Mouse (Mus musculus): Measurements from ENCODE around the gene Senp3.

The Senp3 gene

DNA sequence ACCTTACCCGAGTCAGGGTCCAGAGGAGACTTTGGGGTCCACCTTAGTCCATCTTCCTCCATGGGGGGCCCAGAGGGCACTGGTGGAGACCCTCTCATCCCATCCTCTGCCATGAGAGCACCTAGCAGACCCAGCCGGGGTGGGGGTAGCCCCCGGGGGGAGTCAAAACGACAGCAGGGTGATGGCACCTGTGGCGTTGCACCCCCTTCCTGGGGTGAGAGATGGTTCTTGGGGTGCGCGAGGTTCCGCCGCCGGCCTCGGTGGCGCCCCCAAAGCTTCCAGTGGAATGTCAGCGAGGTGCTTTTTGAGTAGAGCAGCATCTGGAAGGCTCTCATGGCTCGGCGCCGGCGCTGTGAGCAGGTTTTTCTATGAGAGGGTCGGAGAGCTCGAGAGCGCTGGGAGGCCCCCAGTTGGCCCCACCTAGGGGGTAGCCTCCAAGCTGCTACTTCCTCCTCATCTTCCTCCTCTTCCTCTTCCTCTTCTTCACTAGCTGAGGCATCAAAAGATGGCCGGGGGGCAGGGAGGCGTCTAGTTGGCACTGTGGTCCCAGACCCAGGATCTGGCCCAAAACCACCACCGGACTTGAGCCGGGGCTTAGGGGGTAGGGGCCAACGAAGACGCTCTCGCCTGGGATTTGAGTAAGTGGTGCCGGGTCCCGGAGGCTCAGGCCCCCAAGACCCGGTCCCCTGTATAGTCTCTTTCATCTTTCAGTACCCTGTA is 1.6 kb downstream of the Senp3 start:
- no peak for DNase-seq

DNA sequence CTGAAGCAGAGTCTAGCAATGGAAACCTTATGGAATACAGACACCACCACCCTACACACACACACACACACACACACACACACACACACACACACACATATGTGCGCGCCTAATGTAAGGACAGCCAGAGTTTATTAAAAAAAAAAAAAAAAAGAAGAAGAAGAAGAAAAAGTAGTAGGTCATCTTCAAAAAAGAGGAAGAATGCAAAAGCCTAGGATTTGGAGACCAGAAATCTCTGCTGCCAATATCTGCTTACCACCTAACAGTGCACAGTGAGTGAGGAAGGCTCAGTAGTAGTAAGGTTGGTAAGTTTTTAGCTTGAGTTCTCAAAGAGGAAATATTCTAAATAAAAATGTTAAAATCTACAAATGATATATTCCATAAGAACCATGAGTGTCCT is 2.7 kb downstream of the Senp3 start:
- DNase-seq = no peak

DNA sequence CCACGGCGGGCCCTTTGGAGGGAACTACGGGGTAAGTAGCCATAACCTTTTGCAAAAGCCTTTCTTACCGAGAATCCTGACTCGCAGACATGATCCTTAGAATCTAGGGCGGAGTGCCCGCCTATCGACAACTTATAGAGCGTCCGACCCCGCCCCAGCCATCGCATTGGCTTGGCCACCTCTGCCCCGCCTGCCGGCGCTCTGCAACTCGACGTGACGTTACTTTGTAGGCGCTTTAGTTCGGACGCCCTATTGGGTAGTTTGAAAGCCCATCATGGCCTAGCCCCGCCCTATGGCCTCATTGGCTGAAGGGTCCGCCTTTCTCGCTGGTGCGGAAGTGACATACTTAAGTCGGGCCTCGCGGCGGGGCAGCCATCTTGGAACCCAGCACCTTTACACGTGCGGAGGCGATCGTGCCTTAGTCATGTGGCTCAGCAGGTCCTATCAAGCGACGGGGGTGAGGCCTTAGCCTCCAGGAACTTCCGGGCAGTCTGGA is 9.6 kb downstream of the Senp3 start, which contains the start of gene Eif4a1:
Gene Eif4a1, minus strand, starts transcription at position 213 of the 496 bp plus-strand sequence.
- peak; percentile 100 for DNase-seq

DNA sequence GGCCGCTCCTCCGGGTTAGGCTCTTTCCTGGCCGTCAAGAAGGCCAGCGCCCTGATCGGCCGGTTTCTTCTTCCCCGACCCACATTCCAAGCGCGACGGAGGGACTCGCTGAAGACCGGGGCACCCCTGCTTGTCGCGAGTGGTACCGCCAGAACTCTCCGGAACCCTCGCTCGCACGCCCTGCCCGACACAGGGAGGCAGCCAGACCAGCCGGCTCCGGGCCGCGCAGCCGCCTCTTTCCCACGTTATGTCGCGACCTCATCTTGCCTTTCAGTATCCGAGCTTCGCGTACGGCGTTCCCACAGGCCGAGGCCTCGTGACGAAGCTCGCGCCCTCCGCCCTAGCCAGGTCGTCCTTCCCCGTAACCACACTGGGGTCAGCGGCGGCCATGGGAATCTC is 10.2 kb downstream of the Senp3 start:
- no peak for DNase-seq

DNA sequence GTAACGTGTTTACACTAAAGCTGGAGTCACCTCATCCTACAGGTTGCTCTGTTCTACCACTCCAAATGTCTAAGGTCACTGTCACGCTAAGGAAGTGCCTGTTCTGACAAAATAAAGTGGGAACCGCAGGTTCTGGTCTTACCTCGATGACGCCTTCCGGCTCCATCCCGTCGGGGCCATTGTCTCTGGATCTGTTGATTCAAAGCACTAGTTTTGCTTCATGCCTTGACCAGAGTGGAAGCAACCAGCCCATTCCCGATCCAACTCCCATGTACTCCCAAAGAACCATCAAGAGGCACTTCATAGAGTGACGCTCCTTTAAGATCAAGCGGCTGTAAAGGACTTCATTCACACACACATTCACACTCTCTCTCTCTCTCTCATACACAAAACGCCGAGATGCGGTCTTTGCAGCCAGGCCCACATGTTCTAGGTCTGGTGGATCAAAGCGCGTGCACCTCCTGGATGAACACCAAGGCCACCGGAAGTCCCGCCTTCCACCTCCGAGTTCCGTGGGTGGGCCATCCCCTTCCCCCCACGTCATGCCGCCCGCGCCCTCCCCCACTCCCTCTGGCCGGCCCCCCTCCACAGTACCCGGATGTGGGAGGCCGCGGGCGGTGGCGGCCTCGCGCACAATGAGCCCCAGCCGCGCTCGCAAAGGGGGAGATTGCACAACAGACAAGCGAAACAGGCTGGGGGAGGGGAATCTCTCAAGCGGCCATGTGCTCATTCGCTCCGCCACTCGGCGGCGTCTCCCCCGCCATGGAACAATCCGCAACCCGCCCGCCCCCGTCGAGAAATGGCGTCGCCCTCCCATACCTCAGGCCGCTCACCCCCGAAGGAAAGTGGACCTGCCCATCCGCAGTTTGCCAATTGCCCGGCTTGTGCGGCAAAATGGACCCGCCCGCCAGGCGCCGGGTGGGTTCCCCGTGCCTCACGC is 10.8 kb downstream of the Senp3 start:
- DNase-seq = peak; percentile 91

DNA sequence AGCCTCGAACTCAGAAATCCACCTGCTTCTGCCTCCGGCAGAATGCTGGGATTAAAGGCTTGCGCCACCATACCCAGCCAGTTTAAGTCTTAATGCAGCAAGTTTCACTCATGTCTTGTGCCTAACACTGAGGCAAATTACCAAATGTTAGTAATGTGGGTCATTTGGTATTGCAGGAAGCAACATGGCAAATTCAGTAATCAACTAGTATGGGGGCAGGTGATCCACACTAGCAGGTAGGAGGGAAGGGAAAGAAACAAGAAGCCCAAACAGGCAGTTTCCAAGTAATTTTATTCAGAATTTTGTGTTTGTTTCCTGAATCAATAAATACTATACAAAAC is 15.2 kb downstream of the Senp3 start:
- no peak for DNase-seq

DNA sequence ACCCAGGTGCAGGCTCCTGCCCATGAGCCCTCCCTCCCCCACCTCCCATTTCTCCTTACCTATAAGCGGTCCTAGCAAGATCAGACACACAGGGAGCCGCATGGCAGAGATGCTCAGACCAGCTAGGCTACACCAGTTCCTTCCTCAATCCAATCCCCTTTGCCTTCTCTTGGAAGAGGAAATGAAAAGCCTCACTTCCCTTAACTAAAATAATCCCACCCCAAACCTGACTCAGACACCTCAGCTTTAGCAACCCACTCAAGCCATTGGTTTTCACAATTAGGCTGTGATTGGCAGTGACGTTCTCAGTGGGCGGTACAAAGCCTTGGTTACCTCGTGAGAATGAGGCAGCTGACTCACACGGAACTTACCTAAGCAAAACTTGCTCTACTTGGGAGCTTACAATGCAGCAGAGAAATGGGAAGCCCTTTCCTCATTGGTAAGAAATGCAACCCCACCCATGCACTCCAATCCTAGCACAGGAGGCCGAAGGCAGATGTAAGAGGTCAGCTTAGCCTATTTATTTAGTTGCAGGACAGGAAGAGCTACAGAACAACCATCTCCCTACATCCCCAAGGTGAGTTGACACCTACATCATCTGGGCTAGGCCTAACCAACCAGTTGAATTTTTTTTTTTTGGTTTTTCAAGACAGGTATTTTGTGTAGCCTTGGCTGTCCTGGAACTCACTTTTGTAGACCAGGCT is 15.8 kb downstream of the Senp3 start, which contains the start of gene Cd68:
Gene Cd68, minus strand, starts transcription at position 193 of the 704 bp plus-strand sequence.
- peak; percentile 78 for DNase-seq

DNA sequence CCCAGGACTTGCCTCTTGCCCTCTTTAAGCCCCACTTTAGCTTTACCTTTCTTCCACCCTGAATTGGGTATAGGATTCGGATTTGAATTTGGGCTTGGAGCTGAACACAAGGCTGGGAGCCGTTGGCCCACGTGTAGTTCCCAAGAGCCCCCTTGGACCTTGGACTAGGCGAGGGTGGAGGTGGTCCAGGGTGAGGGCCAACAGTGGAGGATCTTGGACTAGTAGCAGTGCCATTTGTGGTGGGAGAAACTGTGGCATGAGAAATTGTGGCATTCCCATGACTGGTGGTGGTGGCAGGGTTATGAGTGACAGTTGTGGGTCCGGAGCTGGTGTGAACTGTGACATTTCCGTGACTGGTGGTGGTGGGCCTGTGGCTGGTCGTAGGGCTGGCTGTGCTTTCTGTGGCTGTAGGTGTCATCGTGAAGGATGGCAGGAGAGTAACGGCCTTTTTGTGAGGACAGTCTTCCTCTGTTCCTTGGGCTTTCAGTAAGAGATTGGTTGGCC is 16.4 kb downstream of the Senp3 start:
- no peak for DNase-seq

DNA sequence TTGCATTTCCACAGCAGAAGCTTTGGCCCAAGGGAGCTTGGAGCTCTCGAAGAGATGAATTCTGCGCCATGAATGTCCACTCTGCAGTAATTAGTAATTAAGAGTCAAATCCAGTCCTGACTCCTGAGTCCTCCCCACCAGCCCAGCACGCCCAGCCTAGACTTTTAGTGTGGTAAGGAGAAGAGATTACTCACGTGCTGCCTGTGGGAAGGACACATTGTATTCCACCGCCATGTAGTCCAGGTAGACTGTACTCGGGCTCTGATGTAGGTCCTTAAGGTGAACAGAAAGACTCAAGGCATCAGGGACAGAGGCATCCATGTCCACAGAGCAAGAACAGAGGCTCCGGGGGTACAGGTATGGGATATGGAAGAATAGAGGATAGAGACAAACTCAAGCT is 17.0 kb downstream of the Senp3 start:
- no peak for DNase-seq

DNA sequence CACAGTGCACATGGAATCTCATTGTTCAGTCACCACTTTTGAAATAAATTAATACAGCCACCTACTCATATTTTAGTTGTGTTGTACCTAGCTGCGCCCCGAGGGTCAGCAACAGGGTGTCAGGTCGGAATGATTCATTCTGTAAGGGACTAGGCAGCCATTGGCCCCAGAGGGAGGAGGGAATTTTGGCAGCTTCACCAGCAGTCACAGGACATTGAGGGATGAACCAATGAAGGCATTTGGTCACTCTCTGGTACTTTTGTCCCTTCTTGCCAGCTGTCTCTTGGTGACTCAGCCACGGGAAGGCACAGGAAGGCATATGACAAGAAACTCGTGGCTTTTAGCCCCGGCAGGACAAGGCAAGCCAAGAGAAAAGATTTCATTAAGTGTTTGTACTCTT is 18.1 kb downstream of the Senp3 start:
- no peak for DNase-seq

DNA sequence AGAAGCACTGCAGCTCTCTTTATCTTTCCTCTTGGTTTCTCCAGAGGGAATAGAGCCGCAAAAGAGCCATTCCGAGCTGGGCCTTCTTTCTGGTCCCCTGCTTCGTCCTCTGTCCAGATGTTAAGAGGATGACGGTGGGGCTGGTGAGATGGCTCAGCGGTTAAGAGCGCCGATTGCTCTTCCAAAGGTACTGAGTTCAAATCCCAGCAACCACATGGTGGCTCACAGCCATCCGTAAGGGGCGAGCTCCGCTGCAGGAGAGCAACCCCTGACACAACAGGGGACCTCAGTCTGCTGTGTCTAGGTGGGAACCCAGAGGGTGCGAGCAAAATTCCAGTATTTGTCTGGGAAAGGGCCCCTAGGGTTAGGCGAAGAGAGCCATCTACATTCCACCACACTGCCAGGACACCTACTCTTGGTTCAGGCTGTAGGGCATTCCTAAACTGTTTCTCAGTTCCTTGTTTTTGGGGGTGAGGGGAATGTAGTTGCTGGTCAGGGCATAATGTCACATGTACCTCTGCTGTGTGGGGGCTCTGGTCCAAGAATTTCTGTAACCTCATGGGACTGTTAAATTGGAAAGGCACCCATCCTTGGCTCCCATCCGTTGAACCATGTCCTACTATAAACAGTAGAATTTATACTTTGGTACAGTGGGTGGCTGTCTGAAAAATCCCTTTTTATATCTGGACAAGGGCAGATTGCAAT is 18.8 kb downstream of the Senp3 start:
- DNase-seq = no peak

DNA sequence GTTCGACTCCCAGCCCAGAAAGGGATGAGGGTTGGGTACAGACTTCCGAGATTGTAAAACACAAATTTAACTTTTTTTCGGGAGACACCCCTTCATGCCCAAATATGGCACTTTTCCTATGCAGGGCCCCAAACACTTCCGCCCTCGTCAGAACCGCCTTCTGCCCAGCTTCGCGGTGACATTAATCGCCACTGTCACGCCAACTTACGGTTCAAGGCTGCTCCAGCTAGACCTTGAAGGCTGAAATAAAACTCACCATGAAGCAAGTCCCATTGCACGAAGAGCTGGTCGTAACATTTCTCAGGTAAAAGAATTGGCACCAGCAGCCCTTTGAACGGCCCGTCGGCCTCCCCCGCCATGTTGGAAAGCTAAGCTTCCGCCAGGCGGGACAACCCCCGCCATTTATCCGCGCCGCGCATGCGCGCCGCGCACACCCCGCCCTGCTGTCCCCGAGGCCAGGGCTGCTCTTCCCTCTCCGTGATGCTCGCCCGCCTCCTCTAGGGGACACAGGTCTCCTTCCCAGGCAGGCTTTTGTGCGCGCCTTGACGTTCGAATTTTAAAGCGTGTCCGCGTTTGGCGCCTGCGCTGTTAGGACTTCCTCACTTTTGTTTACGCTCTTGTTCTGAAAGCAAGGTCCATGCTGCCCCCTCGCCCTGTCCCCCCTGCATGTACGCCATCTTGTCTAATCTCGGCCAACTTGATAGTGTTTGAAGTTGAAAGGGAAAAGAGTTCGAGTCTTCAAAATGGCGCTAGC is 19.5 kb downstream of the Senp3 start, which contains the start of gene Mpdu1:
Gene Mpdu1, minus strand, starts transcription at position 430 of the 754 bp plus-strand sequence.
- peak; percentile 97 for DNase-seq

DNA sequence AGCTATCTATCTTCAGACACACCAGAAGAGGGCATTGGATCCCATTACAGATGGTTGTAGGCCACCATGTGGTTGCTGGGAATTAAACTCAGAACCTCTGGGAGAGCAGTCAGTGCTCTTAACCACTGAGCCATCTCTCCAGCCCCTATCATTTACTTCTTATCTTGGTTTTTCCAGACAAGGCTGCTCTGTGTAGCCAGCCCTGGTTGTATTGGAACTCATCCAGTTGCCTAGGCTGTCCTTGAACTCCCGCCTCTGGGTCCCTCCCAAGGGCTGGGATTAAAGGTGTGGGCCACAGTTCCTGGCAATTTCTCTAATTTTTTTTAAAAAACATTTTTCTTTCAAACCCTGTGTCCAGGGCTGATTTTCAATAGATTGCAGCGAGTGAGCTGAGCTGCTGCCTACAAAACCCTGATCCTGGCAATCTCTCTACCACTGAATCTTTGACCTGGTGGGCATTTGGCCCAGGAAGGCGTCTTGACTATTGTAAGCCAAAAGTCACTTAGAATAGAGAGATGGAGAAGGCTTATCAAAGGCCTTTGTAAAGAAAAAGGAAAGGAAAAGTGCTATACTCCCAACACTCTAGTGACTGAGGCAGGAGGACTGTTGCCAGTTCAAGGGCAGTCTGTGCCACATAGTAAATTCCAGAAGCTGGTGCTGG is 20.5 kb downstream of the Senp3 start:
- DNase-seq = no peak

DNA sequence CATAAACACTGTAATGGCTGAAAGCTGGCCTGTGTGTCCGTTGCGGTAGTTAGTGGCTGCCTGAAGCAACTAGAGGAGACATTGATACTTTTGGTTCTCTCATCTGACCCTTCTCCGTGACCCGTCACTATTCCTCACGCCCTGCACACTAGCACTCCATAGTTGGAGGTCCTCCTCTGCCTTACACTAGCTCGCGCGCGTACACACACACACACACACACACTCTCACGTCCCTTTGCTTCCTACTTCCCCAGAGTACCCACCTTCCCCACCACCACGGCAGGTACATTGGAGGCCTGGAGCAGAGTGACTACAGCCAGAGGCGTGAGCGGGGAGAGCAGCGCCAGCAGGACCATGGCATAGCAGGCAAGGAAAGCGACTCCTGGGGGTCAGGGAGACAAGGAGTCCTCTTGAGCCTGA is 24.4 kb downstream of the Senp3 start:
- DNase-seq = no peak

DNA sequence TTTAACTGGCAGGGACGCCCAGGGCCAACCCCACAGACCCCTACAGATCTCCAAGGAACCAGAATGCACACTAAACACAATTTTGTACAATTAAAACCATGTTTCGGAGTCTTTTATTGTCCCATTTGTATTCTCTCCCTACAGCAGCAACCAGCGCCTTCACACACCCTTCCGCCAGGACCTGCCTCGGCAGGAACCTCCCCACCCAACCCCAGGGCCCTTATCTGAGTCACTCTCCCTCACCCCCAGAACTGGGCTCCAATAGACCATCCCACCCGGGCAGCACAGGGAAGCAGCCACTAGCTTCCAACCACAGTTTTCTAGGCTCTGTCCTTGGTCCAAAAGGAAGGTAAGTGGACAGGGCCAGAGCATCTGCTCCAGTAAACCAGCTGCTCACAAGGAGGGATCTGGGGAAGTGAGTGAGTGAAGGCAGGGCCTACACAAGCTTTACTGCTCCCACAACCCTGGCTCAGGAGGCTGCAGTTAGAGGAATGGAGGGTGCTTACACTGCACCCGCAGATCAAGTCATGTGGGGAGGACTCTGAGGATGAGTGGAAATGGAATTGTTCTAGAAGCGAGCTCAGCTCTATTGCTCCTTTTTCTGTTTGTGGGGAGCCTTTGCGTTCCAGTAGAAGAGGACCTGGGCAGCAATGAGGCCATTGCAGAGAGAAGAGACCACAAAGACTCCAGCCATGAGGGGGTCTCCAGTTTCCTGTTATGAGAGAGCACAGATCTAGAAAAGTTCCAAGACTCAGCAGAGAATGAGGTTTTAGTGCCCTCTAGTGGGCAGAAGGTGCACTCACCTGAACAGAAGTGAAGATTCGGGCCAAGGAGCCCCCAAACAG is 25.0 kb downstream of the Senp3 start:
- DNase-seq = no peak

DNA sequence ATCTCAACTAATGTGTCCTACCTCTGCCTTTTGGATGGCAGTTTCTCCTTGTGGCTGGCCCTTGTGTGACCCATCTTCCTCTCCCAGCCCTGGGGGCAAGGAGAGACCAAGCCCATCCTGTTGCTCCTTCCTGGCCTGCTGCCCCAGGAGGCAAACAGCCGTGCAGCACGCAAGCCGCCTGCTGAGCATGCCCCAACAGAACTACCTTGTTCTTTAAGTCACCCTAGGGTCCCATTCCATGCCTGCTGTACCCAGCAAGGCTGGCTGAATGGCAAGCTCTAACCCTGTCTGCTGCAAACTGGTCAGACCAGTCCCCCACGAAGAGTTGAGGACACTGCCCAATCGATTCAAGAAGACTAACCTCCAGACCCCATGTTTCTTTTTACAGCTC is 25.8 kb downstream of the Senp3 start:
- DNase-seq = no peak

DNA sequence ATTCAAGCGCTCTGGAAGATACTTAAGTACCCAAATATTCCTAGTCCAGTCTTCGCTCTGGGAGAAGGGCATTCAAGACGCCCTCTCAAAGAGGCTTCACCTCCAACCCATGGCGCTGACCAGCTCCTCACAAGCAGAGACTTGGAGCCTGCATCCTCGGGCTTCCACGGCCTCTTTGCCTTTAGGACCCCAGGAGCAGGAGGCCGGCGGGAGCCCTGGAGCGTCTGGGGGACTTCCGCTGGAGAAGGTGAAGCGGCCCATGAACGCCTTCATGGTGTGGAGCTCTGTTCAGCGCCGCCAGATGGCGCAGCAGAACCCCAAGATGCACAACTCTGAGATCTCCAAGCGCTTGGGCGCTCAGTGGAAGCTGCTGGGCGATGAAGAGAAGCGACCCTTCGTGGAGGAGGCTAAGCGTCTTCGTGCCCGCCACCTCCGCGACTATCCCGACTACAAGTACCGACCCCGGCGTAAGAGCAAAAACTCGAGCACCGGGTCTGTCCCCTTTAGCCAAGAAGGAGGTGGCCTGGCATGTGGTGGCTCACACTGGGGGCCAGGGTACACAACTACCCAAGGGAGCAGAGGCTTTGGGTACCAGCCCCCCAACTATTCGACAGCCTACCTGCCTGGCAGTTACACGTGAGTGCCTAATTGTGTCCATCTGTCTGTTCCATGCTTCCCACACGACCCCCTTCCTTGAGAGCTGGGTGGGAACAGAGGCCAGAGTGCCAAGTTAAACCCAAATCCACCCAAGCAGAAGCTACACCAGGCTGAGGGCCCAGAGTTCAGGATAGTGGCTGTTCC is 26.4 kb downstream of the Senp3 start, which contains the start of gene Sox15:
Gene Sox15, plus strand, starts transcription at position 51 of the 801 bp plus-strand sequence.
- DNase-seq = peak; percentile 65

DNA sequence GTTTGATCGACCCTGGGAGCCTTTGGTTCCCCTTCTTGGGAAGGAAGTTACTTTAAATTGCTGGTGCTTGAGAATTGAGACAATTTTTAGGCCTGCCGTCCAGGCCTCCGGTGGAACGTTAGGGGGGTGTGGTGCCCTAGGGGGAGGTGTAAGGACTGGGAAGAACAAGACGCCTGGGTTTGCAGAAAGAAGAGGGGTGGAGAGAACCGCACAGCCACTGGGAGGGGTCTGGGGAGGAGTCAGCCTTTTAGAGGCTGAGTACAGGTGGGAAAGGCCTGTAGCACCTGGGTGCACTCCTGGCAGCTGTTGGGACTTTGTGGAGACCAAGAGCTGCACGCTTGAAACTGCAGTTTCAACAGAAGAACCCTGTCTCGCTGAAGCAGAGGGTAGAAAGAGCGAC is 27.1 kb downstream of the Senp3 start:
- DNase-seq = no peak

DNA sequence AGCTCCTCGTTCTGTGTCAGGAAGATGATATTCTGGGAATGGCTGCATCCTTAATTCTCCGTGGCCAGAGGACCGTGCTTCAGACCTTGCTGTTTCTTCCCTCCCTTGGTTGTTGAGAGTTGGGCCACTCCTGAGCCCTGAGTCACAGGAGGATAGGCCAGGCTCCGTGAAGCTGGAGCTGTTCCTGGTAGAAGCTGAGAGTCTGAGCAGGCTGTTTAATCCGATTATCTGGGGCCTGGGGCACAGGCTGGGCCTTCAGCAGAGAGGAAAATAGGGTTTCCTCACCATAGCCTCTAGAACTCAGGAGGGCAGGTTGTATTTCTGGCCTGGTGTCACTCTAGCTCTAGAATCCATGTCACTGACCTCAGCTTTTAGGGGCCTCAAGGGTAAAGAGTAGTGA is 28.5 kb downstream of the Senp3 start:
- DNase-seq = no peak
